Mouse (Mus musculus) layer of hippocampus, adult 9-10 months (tissue): ENCODE measurements around the gene Ggta1.

Source experiments
- DNase-seq: peaks from one replicate; pipeline ENCODE4 v3.0.0; 2022; ENCODE audit warnings: low spot score

Gene Ggta1

GRCm38 (mm10) chr2:35400739-35401138, 62.3 kb downstream of the Ggta1 start:
- no peak for DNase-seq

GRCm38 (mm10) chr2:35398184-35398828, 64.7 kb downstream of the Ggta1 start:
- no peak for DNase-seq

- peak; percentile 71 for DNase-seq
These were observed 65.3 kb downstream of the Ggta1 start for GRCm38 (mm10) chr2:35397590-35398173.

GRCm38 (mm10) chr2:35397096-35397495, 65.9 kb downstream of the Ggta1 start, which contains the start of gene 4930402F06Rik:
4930402F06Rik (minus strand) TSS chr2:35397175.
- DNase-seq, result no peak

- no peak for DNase-seq
These were observed 77.6 kb downstream of the Ggta1 start for GRCm38 (mm10) chr2:35385441-35385871.

- DNase-seq, result no peak
These were observed 83.7 kb downstream of the Ggta1 start for GRCm38 (mm10) chr2:35379306-35379705.

GRCm38 (mm10) chr2:35377600-35377999, 85.4 kb downstream of the Ggta1 start:
- DNase-seq, result no peak

GRCm38 (mm10) chr2:35373003-35373402, 90.0 kb downstream of the Ggta1 start:
- no peak for DNase-seq

GRCm38 (mm10) chr2:35370686-35371085, 92.3 kb downstream of the Ggta1 start:
- no peak for DNase-seq

GRCm38 (mm10) chr2:35367629-35368028, 95.4 kb downstream of the Ggta1 start, which contains the start of gene 4930568D16Rik:
4930568D16Rik (minus strand) TSS chr2:35367729.
- DNase-seq, result no peak
